Mouse (Mus musculus): ENCODE results near the gene Gm20388. TPM values are rescaled to one million over a fixed set of nuclear protein-coding genes. Genes with fewer than 3 reads are reported as not detected.
A peak's percentile ranks its signal among the peaks of the same experiment; 100 is the strongest.

The Gm20388 gene
- polyA plus RNA-seq, 1 experiment from 2014 or later = 5.5 TPM

DNA sequence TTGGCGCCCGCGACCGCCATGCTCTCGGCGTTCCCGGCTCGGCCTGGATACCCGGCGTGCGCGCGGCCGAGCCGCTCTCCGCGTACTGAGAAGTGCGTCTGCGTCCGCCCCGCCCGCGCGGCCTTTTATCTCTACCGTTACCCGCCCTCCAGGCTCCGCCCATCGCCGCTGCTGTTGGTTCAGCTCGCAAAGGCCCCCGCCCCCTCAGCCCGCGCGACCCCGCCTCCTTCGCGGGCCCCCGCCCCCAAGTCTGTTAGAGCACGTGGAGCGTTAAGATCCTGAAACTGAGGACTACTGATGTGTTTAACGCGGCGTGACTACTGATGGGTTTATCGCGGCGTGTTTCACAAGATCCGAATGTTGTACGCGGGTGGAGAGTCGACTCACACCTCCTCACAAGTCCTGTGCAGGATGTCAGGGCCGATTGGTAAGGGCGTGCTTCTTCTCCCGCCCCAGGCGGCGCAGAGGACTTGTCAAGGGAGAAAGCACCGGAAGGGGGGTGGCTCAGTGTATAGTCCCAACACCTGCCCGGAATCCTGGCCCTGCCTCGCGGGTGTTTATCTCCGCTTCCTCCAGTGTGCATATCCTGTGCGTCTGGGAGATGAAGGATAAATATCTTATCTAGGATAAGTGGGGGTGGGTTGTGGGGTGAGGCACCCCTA is 1997.1 kb downstream of the Gm20388 start, which contains the start of gene Slc7a5:
TSS of gene Slc7a5 (minus strand) at position 108 of the 662 bp plus-strand sequence.
- peaks cover 21% of the 10 kb centered on the region for H3K27me3 ChIP-seq (ENCODE audit: poor library complexity, severe bottlenecking)
- no peaks in the 10 kb centered on the region for H3K9me3 ChIP-seq
- peak within 1 kb of the TSS; percentile 87 for H3K27ac ChIP-seq
- H3K36me3 ChIP-seq (replicated peaks) = no peaks in the 10 kb centered on the region
- peak within 1 kb of the TSS; percentile 85 for H3K4me3 ChIP-seq
- peak; percentile 97 for DNase-seq (ENCODE audit: extremely low spot score, low spot score)
- peaks cover 67% of the 10 kb centered on the region for H3K4me1 ChIP-seq
- WGBS = under 1% methylated on average over 58 of the region's 61 CpGs

DNA sequence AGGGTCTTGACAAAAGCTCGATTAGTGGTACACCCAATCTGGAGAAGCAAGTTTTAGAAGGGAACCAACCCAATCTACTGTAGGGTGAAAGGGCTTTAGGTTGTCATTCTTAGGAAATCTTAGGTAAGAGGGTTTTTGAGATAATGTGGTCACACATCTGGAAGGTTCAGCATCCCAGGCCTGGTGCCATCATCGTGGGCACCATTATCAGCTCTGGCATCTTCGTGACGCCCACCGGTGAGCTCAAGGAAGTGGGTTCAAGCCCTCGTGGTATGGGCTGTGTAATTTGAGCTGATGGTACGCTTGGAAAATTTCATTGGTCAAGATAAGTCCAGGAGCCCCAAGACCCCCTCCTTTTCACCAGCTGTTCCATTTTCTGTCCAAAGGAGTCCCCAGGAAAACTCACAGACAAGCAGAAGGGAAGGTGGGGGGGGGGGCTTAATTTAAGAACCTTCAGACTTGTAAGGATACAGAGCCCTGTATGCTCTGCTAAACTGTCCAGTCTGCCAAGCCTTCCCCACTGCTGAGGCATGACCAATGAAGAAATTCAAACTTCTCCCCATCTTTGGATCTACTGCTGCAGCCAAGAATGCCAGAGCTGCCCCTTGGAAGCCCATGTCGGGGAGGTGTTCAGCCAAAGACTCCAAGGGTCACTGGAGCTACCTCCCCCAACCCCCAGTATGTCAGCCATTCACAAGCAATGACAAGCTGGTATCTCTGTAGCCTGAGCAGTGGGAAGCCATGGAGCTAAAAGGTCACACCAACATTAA is 1997.9 kb downstream of the Gm20388 start:
- H3K36me3 ChIP-seq (replicated peaks) = no peaks in the 10 kb centered on the region
- 69% methylated on average over 8 of the region's 8 CpGs for WGBS
- peak overlapping the region; percentile 85; the same call in 1 of the 2 replicates for H3K4me3 ChIP-seq
- H3K27me3 ChIP-seq (ENCODE audit: poor library complexity, severe bottlenecking) = peaks cover 21% of the 10 kb centered on the region
- no peak for DNase-seq (ENCODE audit: extremely low spot score, low spot score)
- H3K4me1 ChIP-seq = peaks cover 61% of the 10 kb centered on the region
- no peaks in the 10 kb centered on the region for H3K9me3 ChIP-seq
- H3K27ac ChIP-seq = 0 out of 2 replicates have a peak overlapping the region, but pooled peaks have one; percentile 87

DNA sequence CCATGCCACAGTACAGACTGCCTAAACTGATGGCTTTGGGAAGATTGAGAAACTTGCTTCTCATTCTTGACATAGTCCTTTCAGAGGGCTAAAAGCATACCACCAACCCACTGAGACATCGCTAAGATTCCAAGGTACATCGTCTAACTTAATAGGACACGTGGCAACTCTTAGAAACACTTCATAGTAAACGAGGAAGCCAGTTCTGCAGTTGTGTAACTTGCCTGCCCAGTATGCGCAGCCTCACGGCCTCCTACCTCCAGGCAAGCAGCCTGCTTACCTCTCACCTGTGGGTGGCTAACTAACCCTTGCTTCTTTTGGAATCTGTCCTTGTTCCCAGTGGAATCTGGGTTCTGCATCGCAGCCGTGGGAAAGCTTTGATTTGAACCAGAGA is 1998.5 kb downstream of the Gm20388 start:
- Histone ChIP-seq H3K36me3 (replicated peaks) (no peaks in the 10 kb centered on the region), H3K4me1 (peaks cover 59% of the 10 kb centered on the region), H3K27ac (no peak overlapping the region), H3K9me3 (no peaks in the 10 kb centered on the region), H3K4me3 (no peak overlapping the region), H3K27me3 (ENCODE audit: poor library complexity, severe bottlenecking) (peaks cover 21% of the 10 kb centered on the region)
- DNase-seq (ENCODE audit: extremely low spot score, low spot score) = no peak
- 79% methylated on average over 8 of the region's 8 CpGs for WGBS

DNA sequence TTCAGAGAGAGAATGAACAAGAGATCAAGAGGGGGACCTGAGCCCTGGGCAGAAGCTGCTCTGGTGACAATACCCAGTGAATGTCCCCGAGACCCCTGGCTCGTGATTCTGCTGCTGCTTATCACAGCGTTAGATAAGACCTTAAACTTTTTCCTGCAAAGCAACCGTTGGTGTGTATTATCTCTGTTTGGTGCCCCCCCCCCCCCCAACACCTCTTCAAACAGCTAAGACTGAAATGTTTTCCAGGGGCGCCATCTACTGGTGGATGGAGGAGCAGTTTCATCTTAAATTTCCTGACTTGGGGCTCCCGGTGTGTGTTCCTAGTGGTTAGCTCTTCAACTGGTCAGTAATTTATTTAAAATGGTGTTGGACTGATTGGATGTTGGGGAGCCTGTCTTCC is 1999.0 kb downstream of the Gm20388 start:
- Histone ChIP-seq H3K4me3 (no peak overlapping the region), H3K27ac (no peak overlapping the region), H3K27me3 (ENCODE audit: poor library complexity, severe bottlenecking) (peaks cover 21% of the 10 kb centered on the region), H3K9me3 (no peaks in the 10 kb centered on the region), H3K36me3 (replicated peaks) (no peaks in the 10 kb centered on the region), H3K4me1 (peaks cover 59% of the 10 kb centered on the region)
- 10% methylated on average over 6 of the region's 6 CpGs for WGBS
- DNase-seq (ENCODE audit: extremely low spot score, low spot score) = peak; percentile 60

DNA sequence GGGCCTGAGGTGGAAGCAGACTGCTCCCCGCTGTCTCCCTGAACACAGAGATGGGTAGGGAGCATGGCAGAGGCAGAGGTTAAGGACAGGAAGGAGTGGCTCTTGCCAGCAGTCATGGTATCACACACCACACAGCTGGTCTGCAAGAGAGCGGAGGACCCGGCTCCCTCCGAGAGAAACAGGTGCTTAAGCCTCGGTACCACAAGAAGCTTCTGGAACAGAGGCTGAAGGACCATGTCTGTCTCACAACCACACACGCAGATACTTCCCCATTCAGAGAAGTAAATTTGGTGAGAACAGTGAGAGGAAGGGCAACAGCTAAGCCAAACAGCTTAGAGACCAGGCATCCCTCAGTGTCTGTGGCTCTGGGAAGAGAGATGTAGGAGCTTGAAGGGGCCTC is 2000.8 kb downstream of the Gm20388 start:
- H3K4me1 ChIP-seq = peaks cover 46% of the 10 kb centered on the region
- WGBS = 91% methylated on average over 6 of the region's 6 CpGs
- no peak overlapping the region for H3K4me3 ChIP-seq
- no peaks in the 10 kb centered on the region for H3K9me3 ChIP-seq
- no peaks in the 10 kb centered on the region for H3K36me3 ChIP-seq (replicated peaks)
- H3K27me3 ChIP-seq (ENCODE audit: poor library complexity, severe bottlenecking) = peaks cover 21% of the 10 kb centered on the region
- no peak for DNase-seq (ENCODE audit: extremely low spot score, low spot score)
- peak overlapping the region; percentile 59 for H3K27ac ChIP-seq

DNA sequence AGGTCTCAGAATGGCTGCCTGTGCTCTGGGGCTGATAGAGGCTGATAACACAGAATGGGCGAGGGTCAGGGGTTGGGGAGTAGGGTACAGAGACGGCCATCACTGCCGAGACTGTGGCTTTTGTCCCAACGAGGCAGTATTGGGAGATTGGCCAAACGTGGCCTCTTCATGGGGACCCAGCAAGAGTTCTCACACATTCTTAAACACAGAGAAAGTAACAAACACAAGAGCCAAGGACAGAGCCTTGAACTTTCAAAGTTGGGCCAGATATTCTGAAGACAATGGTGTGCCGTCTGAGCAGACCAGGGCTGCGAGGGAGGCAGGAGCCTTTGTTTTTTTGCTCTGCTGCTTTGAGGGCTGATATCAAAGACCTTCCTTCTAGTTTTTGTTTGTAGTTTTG is 2001.3 kb downstream of the Gm20388 start:
- Histone ChIP-seq H3K4me1 (peaks cover 40% of the 10 kb centered on the region), H3K36me3 (replicated peaks) (no peaks in the 10 kb centered on the region), H3K9me3 (no peaks in the 10 kb centered on the region), H3K4me3 (no peak overlapping the region), H3K27me3 (ENCODE audit: poor library complexity, severe bottlenecking) (peaks cover 21% of the 10 kb centered on the region), H3K27ac (peak overlapping the region; percentile 59)
- no peak for DNase-seq (ENCODE audit: extremely low spot score, low spot score)
- 78% methylated on average over 7 of the region's 7 CpGs for WGBS

DNA sequence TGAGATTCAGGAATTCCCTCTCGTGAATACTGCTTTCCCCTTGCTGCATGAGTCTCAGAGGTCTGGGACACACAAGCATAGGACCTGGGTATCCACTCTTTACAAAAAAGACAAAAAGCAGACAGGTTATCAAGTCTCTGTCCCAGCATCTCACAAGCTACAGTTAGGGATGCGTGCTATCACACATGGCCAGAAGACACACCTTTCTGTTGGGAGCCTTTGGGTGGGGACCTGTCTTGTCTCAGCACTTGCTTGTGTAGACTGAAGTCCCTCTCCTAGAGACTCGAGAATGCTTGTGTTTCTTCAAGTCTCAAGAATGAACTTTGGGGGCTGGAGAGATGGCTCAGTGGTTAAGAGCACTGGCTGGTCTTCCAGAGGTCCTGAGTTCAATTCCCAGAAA is 2002.2 kb downstream of the Gm20388 start:
- Histone ChIP-seq H3K4me1 (peaks cover 31% of the 10 kb centered on the region), H3K9me3 (no peaks in the 10 kb centered on the region), H3K27ac (no peak overlapping the region), H3K36me3 (replicated peaks) (no peaks in the 10 kb centered on the region), H3K4me3 (no peak overlapping the region), H3K27me3 (ENCODE audit: poor library complexity, severe bottlenecking) (peaks cover 21% of the 10 kb centered on the region)
- WGBS = 76% methylated on average over 3 of the region's 3 CpGs
- DNase-seq (ENCODE audit: extremely low spot score, low spot score) = no peak

DNA sequence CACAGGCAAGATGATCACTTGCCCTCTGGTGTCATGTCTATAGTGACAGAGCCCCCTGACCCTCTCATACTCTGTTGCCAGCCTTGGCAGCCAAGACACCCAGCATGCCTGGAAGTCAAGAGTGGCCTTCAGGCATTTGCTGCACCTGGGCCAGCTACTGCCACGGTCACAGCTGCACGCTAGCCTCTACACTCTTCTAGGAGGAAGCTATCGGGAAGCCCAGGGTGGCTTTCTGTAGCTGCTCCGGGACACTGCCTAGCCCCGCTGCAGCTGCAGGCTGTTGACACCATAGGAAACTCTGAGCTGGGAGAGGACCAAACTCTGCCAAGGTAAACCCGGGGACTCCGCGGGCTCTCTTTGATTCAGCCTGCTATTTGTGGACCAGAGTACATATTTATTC is 2002.7 kb downstream of the Gm20388 start:
- Histone ChIP-seq H3K4me1 (peaks cover 26% of the 10 kb centered on the region), H3K27ac (no peak overlapping the region), H3K36me3 (replicated peaks) (no peaks in the 10 kb centered on the region), H3K9me3 (no peaks in the 10 kb centered on the region), H3K27me3 (ENCODE audit: poor library complexity, severe bottlenecking) (peaks cover 16% of the 10 kb centered on the region), H3K4me3 (no peak overlapping the region)
- 87% methylated on average over 8 of the region's 8 CpGs for WGBS
- no peak for DNase-seq (ENCODE audit: extremely low spot score, low spot score)

DNA sequence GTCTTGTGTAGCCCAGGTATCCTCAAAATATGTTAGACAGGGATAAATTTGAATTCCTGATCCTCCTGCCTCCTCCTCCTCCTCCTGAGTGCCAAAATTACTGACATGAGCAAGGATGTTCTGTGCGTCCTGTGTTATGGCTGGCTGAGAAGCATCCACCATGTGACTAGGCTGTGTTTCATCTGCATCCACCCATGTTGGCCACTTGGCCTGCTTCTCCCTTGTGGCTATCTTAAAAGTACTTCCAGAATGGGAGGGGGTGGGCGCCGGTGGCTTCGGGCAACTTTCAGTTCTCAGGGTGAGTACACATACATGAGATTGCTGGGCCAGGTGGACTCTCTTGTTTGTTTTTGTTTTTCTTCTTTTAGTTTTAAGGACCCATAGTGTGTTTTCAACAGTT is 2008.5 kb downstream of the Gm20388 start:
- Histone ChIP-seq H3K27me3 (ENCODE audit: poor library complexity, severe bottlenecking) (no peaks in the 10 kb centered on the region; the same call in 1 of the 2 replicates), H3K9me3 (no peaks in the 10 kb centered on the region), H3K36me3 (replicated peaks) (no peaks in the 10 kb centered on the region), H3K4me3 (no peak overlapping the region), H3K27ac (no peak overlapping the region), H3K4me1 (peaks cover 27% of the 10 kb centered on the region)
- no peak for DNase-seq (ENCODE audit: extremely low spot score, low spot score)
- WGBS = 84% methylated on average over 4 of the region's 4 CpGs

DNA sequence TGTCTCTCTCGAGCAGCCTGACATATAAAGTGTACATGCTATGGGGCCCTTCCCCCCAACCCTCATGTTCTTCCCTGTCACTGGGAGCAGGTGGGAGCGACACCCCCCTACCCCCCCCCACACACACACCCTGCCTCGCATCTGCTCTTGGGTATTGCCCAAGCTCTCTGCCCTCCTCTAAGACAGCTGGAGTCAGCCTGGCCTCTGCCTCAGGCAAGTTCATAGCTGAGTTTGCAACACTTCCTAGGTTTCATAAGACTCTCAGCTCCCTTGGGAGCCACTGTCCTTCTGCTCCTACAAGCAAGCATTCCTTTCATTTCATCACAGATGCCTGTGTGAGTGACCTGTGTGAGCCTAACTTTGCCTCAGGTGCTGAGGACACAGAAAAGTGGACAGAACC is 2009.1 kb downstream of the Gm20388 start:
- H3K9me3 ChIP-seq = no peaks in the 10 kb centered on the region

DNA sequence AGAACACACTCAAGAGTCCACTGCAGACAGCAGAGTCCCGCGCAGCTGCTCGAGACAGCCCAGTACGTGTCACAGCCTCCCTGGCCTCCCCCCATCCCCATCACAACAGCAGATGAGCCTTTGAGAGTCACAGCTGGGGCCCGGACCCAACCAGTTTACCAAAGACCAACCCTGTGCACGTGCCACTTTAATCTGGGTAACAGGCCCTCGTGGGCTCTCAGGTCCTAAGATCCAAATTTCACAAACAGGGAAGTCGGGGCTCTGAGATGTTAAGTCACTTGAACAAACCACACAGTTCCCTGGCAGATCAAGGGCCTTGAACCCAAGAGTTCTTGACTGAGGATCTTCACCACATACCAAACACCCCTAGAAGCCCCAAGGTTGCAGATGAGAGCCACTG is 2010.9 kb downstream of the Gm20388 start:
- H3K4me3 ChIP-seq = no peak overlapping the region

More for the DNA sequence above, 2009.1 kb downstream of the Gm20388 start:
- DNase-seq (ENCODE audit: extremely low spot score, low spot score) = no peak
- 0 out of 2 replicates have a peak overlapping the region, but pooled peaks have one; percentile 12 for H3K27ac ChIP-seq
- no peaks in the 10 kb centered on the region for H3K36me3 ChIP-seq (replicated peaks)
- peaks cover 21% of the 10 kb centered on the region for H3K4me1 ChIP-seq
- no peak overlapping the region for H3K4me3 ChIP-seq
- WGBS = 58% methylated on average over 3 of the region's 3 CpGs
- no peaks in the 10 kb centered on the region for H3K27me3 ChIP-seq (ENCODE audit: poor library complexity, severe bottlenecking)

DNA sequence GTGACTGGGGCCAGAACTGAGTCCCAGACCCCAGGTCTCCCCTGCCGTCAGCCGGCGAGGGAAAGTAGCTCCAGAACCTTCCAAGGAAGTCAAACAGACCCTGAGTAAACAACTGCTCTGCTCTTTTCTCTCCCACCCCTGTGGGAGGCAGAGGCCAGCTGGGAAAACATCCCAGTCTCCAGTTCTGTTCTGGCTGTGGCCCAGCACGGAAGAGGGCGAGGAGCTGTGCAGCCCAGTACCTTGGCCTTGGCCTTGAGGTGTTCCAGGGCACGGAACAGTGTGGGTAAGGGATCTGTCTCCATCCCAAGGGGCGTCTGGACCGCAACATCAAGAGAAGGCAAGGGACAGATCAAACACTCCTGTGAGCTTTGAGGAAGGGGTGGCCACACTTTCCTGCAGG is 2011.5 kb downstream of the Gm20388 start:
- Histone ChIP-seq H3K4me1 (peaks cover 17% of the 10 kb centered on the region), H3K36me3 (replicated peaks) (no peaks in the 10 kb centered on the region), H3K27me3 (ENCODE audit: poor library complexity, severe bottlenecking) (no peaks in the 10 kb centered on the region), H3K4me3 (no peak overlapping the region), H3K27ac (peak overlapping the region; percentile 53; the same call in 1 of the 2 replicates), H3K9me3 (no peaks in the 10 kb centered on the region)
- WGBS = 85% methylated on average over 8 of the region's 8 CpGs
- DNase-seq (ENCODE audit: extremely low spot score, low spot score) = no peak

More for the DNA sequence above, 2010.9 kb downstream of the Gm20388 start:
- Histone ChIP-seq H3K9me3 (no peaks in the 10 kb centered on the region), H3K27me3 (ENCODE audit: poor library complexity, severe bottlenecking) (no peaks in the 10 kb centered on the region), H3K27ac (peak overlapping the region; percentile 53), H3K4me1 (peaks cover 17% of the 10 kb centered on the region), H3K36me3 (replicated peaks) (no peaks in the 10 kb centered on the region)
- DNase-seq (ENCODE audit: extremely low spot score, low spot score) = no peak
- 80% methylated on average over 8 of the region's 8 CpGs for WGBS

DNA sequence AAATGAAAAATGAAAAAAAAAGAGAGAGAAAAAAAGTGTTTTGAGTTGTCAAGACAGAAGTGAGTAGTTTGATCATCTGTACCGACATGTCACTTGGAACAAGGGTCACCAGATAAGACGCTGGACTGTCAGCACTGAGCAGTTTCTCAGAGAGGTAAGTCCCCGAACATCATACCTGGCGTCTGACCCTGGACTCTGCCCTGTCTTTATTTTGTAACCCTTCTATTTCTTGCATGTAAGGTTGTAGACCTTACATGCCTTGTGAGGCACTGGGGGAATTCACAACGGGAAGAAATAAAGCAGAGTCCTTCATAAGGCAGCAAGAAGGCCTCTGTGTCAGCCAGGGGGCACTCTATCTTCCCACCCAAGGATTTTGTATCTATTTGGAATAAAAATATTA is 2014.0 kb downstream of the Gm20388 start:
- Histone ChIP-seq H3K36me3 (replicated peaks) (no peaks in the 10 kb centered on the region), H3K4me1 (peaks cover 11% of the 10 kb centered on the region), H3K27me3 (ENCODE audit: poor library complexity, severe bottlenecking) (no peaks in the 10 kb centered on the region), H3K27ac (no peak overlapping the region), H3K4me3 (no peak overlapping the region), H3K9me3 (no peaks in the 10 kb centered on the region)
- DNase-seq (ENCODE audit: extremely low spot score, low spot score) = no peak
- 86% methylated on average over 5 of the region's 5 CpGs for WGBS
